Mouse (Mus musculus) right cerebral cortex, postnatal 10 days (tissue): ENCODE data around the gene Acsm2.

Source experiments
- DNase-seq, 2 experiments: peaks; one replicate each; pipeline ENCODE4 v3.0.0; 2021; ENCODE audit warnings: low spot score in 2 of 2

The Acsm2 gene

DNA sequence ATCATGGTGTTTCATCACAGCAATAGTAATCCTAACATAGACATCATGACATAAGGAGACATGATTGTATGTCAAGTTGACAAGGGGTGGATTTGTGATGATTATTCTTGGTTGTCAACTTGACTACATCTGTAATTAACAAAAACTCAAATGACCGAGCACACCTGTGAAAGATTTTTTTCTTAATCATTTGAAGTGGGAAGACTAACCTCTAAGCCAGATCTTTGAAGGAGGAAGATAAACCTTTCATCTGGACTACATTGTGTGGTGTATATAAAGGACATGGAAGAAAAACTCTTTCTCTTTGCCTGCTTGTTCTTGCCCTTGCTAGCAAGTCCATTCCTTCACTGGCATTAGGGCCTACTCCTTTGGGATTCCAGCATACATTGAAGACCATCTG lies at the start of gene Acsm2:
TSS of gene Acsm2 (plus strand) at position 301 of the 400 bp plus-strand sequence.
- no peak for DNase-seq

DNA sequence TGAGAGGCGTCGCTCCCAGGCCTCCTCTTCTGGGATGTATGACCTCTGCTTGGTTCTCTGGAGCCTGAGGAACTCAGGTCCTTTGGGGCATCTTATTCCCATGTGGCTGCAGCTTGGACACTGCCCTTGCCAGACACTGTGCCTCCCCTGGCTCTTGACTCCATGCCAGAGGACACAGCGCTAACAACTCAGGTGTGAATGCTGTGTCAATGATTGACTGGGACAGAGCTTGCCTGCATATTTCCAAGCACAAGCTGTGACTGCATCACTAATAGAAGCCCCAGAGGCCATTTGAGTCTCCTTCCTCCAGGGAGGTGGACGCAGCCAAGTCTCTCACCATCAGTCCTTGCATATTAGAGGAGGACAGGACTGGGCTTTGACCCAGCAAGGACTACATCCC lies 43.0 kb upstream of the Acsm2 start:
- no peak for DNase-seq

DNA sequence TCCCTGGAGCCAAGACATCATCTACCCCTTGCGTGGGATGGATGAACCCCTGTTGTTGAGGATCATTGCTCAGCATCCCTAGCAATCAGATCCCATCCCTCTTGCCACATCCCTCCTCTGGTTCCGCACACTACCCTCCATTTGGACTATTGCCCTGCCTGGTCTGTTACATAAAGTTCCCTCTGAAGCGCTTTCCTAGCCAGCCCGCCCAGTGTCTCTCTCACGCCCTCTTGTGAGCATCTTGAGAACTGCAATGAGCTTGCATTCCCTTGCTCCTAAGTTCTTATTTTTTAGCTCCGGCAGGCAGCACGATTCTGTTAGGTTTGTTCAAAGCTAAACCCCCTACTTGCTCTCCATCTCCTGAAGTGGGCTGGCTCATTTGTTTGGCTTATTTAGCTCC lies 41.1 kb upstream of the Acsm2 start:
- DNase-seq, result peak in 1 of 2 experiments; percentile 50

DNA sequence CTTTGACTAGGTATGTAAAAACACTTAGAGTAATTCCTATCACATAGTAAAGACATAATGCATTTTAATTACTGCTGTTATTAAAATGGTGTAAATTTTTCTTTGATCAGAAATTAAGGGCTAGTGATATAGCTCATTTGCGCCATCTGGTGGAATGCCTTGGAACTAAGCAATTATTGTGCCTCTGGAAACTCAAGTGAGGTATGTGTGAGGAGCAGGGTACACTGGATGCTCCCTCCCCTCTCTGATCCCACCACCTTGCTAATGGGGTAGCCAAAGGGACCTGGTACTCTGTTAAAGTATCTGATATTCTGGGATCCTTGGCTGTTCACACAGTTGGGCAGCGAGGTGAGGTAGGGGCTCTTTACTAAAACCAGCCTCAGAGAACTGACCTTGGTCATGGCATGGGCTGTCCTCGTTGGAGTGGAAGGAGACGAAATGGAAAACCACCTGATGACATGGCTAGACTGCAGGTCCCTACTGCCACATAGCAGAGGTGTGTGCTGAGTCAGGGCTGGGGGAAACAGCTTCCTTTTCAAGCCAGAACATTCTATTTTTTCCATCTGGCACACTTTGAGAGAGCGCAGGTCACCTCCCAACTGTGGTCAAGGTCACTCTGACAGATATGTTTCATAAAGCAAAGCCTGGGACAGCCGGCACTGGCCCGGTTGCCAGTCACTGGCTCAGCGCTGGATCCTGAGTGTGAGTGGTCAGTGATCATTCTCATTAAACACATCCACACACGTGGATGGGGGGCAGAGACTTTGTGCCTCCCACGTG lies 38.5 kb upstream of the Acsm2 start:
- DNase-seq, result peak; percentile 36 to 65

DNA sequence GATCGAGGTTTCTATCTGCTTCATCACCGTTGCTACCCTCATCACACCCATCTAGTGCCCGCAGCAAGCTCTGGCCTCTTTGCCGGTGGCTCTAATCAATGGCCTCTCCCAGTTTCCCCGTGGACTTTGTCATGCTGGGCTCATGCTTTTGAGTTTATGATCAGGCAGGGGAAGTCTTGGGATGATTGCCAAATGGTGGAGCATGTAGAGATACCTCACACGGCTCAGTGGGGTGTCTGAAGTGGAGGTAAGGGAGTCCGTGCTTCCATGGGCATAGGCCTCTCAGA lies 37.9 kb upstream of the Acsm2 start:
- no peak for DNase-seq

DNA sequence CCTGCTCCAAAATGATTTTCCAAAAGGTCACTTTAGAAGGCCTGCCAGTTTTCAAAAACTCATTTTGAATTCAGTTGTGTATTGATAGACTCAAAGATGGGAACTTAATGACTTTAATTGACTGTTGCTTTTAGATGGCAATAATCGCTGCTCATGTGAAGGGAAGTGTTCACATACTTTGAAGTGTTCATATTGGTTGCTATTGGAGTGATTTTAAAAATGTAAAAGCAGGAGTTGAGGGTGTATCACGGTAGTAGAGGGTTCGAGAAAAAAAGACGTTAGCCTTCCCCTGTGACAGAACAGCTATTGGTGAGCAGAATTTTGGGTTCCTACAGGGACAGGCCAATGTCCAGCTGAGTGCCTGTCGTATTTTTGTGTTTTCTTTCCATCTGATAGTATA lies 35.0 kb upstream of the Acsm2 start, which contains the start of gene Acsm5:
TSS of gene Acsm5 (plus strand) at position 301 of the 400 bp plus-strand sequence.
- no peak for DNase-seq

DNA sequence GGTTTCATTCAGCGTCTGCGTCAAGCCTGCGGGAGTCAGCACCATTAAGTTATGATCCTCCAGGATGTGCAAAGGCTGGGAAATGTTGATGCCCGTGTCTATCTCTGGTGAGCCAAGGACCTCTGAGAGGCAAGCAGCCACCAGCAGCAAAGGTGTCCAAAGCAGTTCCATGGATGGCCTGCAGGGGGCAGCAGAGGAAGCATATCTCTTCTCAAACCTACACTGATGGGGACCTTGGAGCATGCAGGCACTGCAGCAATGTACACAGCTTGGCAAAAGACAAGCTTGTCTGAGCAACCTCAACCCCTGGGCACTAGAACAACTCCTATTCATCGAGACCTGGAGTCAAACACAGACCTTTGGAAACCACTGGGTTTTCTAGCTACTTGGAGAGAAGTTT lies 34.5 kb upstream of the Acsm2 start:
- DNase-seq, result peak; percentile 62 to 79

DNA sequence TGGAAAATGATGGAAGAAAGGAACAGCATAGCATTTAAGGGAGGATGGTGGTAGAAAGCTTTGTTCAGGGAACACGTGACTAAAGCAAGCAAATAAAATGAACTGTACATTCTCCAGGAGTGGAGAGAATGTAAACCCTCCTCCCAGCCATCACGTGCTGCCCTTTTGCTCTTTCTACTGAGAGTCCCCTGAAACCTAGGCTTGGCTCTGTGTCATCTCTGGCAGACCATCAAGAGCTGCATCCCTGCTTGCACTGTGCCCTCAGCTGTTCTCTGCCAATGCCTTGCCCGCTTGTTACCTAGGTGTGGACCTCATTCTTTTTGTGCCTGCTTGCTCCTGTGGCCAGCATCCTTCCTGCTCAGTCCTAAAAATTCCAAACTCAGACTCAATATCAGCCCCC lies 32.3 kb upstream of the Acsm2 start:
- DNase-seq, result no peak

DNA sequence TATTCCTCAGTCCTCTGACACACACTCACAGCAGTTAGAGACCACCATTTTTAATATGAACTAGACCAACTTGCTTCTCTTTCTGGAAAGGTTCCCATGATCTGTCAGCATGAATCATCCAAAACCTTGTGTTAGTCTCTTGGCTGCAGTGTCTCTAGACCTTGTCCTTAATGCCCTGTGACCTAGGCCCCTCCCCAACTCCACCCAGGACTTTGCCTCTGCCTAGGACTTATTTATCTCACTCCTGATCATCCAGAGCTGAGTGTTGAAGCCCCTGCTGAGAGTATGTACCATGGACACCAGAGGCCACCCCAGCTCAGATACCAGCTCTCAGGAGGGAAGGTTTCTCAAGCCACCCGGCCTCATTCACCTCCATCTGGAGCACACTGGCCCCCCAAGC lies 31.8 kb upstream of the Acsm2 start:
- DNase-seq, result no peak

DNA sequence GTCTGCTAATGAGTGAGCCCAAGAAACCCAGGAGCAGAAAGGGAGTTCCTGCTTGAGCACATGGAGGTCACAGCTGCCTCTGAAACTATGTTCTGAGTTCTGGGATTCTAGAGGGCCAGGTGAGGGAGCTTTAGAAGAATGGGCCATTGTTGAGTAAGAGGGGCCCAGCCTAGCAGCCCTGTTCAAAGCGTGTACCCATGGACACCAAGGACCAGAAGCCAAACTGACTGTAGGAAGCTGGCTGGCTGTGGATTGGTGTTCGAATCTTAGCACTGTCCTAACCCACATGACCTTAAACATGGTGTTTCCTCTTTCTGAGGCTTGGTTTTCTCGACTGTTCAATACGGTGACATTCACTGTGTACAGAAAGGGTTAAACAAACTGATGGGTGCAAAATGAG lies 30.8 kb upstream of the Acsm2 start, which contains the start of gene Pdilt:
TSS of gene Pdilt (minus strand) at position 101 of the 400 bp plus-strand sequence.
- DNase-seq, result no peak

DNA sequence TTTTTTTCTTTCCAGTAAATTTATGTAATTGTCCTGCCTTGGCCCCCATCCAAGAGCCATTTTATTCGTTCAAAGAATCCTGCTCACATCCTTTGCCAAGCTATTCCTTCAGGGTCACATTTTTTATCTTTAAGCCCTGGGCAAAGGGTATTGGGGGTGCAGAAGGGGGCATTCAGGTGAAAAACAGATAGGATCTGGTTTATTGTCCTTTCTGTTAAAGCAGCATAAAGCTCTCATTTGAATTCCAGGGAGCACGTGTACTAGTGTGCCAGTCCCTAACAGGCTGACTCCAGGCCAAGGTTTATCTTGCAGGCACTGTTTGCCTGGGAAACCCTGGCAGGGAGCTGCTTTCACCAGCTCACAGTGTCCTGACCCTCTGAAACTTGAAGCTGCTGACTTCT lies 28.3 kb upstream of the Acsm2 start:
- peak in 1 of 2 experiments; percentile 29 for DNase-seq

DNA sequence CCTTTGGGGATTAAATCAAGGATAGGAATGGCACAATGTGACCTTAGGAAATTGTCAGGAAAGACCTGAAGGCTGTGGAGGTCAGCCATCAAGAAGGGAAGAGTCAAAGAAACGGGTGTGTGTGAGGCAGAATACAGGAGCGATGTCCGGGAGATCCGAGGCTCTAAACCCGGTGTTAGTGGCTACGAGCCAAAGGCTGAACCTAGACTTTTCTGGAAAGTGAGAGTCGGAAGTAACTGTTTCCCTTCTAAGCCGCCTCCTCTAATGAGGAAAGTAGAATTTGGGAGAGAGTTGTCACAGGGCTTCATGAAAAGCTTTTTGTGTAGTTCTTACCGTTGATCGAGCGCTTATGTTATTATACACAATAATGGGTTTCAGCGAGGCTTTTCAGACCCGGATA lies 27.7 kb upstream of the Acsm2 start:
- no peak for DNase-seq

DNA sequence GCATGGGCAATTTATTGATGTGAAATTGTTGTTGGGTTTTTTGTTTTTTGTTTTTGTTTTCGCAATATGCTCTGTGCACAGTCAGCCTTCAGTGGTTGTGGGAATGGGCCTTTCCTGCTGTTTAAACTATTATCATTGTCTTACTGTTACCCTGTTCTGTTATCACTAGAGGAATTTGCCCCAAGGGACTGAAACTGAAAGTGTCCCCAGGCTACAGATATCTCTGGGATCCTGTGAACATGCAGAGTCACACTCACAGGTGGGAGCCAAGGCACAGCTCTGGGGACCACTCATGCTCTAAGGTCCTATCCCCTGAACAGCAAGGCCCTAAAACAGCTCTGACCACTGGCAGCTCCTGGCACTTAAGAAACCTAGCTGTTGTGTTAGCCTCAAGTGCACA lies 27.0 kb upstream of the Acsm2 start:
- no peak for DNase-seq

DNA sequence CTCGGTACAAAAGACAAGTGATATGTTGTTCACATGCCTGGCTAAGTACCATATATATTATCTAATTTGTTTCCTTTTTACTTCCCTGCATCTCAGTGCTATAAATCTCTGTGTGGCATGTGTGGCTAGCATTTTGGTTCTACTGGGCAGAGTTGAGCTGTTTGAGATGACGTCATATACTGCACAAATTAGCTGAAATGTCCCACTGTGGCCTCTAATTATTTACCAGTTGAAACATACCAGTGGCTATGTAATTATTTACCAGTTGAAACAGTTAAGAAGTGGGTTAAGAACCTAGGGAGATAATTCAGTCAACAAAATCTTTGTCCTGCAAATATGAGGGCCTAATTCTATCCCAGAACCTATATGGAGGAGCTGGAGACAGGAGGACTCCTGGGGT lies 26.6 kb upstream of the Acsm2 start:
- no peak for DNase-seq

DNA sequence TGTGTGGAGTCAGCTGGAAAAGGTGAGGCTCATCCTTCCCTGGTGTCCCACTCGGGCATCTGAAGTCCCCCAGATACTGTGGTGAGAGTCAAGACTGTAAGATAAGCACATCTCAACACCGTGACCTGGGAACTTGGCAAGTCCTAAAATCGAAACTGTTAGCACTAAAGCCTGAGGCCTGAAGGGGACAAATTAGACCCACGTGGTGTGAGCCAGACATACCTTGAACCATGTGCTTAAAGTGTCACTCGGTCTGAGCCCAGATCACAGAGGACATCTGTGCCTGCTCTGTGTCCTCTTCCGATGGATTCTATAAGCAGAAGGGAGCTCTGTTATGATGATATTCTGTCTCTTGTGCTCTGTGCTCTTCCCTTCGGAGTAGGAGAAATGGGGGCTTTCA lies 25.5 kb upstream of the Acsm2 start:
- DNase-seq, result no peak

DNA sequence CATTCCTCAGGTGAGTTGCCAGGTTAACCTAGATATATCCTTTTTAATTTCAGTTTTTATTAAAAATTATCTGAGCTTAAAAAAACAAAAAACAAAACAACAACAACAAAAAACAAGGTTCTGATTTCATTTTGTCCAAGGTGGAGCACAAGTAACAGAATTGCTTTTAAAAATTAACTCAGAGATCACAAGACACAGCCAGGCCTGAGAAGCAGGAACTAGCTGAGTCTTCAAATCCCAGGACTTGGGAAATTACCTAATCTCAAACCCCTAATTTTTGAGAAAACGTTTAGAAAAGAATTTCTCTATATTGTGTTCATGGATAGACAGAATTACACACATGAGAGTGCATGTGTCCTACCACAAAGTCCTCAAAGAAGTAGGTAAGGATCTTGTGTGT lies 21.2 kb upstream of the Acsm2 start:
- DNase-seq, result no peak

DNA sequence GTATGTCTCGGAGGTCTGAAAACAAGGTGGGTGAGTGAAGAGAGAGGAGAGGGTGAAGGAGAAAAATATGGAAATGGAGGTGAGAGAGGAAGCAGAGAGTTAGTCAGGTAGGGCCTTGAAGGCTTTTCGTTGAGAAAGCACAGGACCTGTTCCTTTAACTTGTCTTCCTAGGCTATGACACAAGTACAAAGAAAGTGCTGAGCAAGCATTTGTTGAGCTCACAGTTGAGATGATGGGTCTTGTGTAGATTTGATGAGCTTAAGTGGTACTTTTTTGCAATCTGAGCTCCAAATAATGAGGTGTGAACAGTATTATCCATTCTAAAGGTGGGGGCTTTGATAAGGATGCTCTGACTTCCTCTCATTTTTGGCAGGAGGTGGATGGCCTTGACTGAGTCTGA lies 19.8 kb upstream of the Acsm2 start:
- no peak for DNase-seq

DNA sequence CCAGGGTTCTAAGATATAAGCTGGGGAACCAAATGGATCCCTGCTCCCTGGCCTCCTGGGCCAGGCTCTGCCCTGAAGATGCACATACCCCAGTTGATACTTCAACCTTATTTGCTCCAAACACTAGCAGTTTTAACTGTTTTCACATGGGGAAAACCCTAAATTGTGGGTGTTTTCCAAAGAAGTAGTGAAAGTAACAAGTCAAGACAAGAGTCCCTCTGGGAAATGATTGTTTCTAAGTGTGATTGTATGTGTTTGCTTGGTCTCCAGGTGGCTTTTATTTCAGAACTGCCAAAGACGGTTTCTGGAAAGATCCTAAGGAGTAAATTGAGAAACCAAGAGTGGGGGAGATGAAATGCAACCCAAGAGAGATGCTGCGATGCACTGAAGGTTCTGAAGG lies 11.7 kb upstream of the Acsm2 start:
- DNase-seq, result no peak

DNA sequence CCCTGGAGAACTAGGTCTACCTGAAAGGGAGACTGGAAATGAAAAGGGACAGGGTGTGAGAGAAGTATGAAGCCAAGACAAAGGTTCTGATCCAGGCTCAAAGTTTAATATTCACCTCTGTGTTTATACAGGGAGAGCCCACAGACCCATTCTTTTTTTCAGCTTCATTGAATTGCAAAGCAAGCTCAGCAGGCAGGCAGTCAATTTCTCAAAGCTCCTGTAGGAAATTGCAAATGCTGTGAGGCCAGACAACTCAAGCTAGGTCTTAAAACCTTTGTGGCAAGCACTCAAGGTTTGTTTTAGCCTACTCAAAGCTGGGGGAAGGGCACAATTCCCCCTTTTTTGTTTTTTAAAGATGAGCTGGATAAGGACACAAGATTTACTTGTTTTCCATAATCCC lies 8.6 kb upstream of the Acsm2 start:
- no peak for DNase-seq

DNA sequence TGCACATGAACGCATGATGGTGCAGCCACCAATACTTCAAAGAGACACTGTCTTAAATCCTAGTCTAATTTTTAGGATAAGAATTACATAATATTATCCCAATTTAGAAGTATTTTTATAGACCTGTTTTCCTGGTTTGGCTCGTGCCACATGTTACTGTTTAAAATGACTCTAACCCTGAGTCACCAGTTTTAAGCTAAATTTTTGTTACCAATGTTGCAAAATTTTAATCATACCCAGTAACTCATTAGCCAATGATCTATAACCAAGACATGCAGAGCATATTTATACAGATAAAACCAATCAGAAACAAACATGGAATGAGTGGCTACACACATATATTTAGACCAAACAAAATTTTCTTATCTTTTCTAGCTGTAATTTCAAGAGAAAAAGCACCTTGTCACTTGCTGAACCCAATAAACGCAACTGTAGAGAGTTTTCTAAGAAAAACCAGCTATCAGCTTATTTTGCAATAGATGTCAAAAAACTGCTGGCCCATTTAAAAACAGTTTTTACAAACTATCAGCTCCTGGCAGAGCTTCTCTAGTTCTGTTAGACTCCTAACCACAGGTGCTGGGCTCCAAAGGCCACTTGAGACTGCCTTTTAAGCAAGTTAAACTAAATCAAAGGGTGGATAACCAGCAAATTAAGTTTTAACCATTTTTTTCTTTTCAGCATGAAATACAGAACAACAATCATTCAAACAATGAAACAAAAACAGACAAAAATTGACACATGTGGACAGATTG lies 3.5 kb upstream of the Acsm2 start:
- no peak for DNase-seq

DNA sequence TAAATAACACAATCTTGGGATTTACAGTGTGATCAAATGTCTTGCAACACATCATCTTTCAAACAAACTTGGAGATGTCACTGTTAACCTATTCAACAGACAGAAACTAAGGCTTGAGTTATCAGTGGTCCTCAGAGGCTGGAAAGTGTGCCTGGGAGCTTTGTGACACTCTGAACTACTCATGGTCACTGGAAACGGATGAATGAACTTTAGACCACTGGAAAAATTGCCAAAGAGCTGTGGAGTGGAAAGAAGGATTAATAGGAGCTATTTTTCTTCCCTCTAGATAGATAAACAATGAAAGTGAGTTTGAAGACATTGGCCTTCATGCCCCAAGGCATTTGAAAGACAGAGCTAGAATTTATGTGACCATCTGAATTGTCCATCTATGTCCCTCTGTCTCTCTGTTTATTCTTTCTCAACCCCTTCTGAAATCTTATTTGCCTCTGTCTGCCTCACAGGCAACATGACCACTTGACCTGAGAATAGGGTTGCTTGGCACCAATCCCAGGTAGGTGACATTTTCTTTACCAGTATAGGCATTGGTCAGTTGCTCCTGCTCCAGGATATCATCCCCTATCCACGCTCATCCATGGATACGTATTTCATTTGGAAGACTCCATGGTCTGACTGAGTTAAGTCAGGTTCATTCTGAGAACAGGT lies 5.8 kb downstream of the Acsm2 start:
- no peak for DNase-seq

DNA sequence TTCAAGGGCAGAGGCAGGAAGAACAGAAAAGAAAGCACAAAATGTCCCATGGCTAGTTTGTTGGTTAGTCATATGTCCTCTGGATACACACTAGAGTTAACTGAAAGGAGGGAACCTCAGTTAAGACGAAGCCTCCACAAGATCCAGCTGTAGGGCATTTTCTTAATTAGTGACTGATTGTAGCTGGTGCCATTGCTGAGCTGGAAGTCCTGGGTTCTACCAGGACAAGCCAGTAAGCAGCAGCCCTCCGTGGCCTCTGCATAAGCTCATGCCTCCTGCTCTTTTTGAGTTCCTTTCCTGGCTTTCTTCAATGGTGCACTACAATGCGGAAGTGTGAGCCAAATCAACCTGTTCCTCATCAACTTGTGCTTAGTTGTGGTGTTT lies 6.3 kb downstream of the Acsm2 start:
- DNase-seq, result no peak

DNA sequence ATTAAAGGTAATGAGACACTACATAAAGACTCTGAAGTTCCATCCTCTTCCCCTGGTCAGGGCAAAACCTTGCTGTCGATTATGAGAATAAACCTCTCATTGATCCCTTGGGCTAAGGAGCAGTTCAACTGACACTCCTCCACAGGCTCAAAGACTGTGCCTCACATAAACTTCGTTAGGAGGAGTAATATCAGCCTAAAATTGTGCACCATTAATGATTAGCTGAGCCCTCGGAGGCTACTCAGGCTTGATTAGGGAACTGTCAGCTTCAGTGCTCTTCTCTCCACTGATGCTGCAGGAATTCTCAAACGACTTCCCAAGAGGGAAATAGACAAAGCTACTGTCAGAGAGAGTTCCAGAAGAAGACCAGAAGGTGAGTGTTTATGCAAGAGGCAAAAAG lies 7.3 kb downstream of the Acsm2 start:
- DNase-seq, result no peak
